Mouse (Mus musculus) lung, adult 2 months (tissue): ENCODE results near the gene Glra3.

ENCODE experiments used
- CTCF ChIP-seq: fragments of 200-500 bp; IDR thresholded peaks from 2 replicates; pipeline ENCODE4 v1.5.1; 2011; ENCODE audit warnings: mild to moderate bottlenecking, low read length, control low read depth; ENCODE audit not compliant: insufficient read depth
- POLR2A ChIP-seq: fragments of 200-500 bp; IDR thresholded peaks from 2 replicates; pipeline ENCODE4 v1.6.1; 2011; ENCODE audit warnings: low read depth, mild to moderate bottlenecking, control low read depth, low read length, borderline replicate concordance; ENCODE audit errors: extremely low read depth

GRCm38 (mm10) chr8:55964759-55965320 lies 24.6 kb downstream of the Glra3 start:
- no peak for TF ChIP-seq POLR2A
- no peak for TF ChIP-seq CTCF
